ENCODE assay signal across 9 mouse cellular contexts in the genomic region with DNA sequence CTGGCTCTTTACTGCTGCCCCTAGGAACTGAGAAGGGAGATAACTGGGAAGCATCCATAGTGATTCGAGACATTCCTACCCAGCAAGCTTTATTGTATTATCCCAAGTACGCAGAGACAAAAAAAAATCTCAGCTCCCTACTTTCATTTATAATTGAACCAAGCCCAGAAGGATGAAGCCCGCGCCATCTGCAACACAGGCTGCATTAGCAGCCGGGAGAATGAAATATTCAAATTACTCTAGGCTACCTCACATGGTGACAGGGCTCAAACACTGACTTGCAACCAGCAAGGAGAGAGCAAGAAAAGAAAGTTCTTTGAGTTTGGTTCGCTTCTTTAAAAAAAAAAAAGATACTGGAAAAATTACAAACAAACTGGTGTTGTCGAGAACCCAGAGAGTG.
DNase-seq lines count a peak whose midpoint lies in the region; ATAC-seq lines count a peak whose summit lies in the region.
"Had no signal": no experiment of that assay in that cellular context is flagged by ENCODE, and none has a peak within 500 bp of the region (broad histone marks: within the 10 kb centered on the region; RNA-seq: fewer than 3 reads in every experiment).

No protein-coding gene starts in this region.

- no peak overlapping the region for H3K4me3 ChIP-seq in forebrain, embryonic 10.5 days
- no peak overlapping the region for H3K4me3 ChIP-seq in hindbrain, embryonic 11.5 days (ENCODE audit: low read depth, low read length)
- no peak overlapping the region for H3K4me3 ChIP-seq in midbrain, embryonic 16.5 days (ENCODE audit: low read depth, low read length)
- H3K4me3 ChIP-seq: liver, embryonic 15.5 days had no signal

- no peak overlapping the region for H3K9ac ChIP-seq in hindbrain, embryonic 11.5 days (ENCODE audit: low read depth, low read length)
- H3K9ac ChIP-seq in midbrain, embryonic 16.5 days (ENCODE audit: low read depth, low read length): 0 out of 2 replicates have a peak overlapping the region, but pooled peaks have one; percentile 14
- H3K9ac ChIP-seq: liver, embryonic 15.5 days had no signal

- 62% methylated on average over 7 of the region's 7 CpGs for WGBS in forebrain, embryonic 10.5 days
- 43% methylated on average over 7 of the region's 7 CpGs for WGBS in hindbrain, embryonic 11.5 days
- WGBS in midbrain, embryonic 16.5 days: 13% methylated on average over 7 of the region's 7 CpGs

- no peaks in the 10 kb centered on the region for H3K27me3 ChIP-seq in forebrain, embryonic 10.5 days (ENCODE audit: poor library complexity, severe bottlenecking)
- no peaks in the 10 kb centered on the region for H3K27me3 ChIP-seq in hindbrain, embryonic 11.5 days (ENCODE audit: control insufficient read depth, insufficient read depth, low read length)
- no peaks in the 10 kb centered on the region for H3K27me3 ChIP-seq in midbrain, embryonic 16.5 days (ENCODE audit: control insufficient read depth, insufficient read depth, low read depth, low read length)
- H3K27me3 ChIP-seq: liver, embryonic 15.5 days had no signal

- intact Hi-C loops in left cerebral cortex, postnatal 4 days (cut with DNase I): no loop called here
- intact Hi-C loops in gastrocnemius, postnatal 36 days (cut with DNase I): no loop called here

- H3K4me2 ChIP-seq in hindbrain, embryonic 11.5 days (replicated peaks; ENCODE audit: low read depth, low read length): no peak overlapping the region
- H3K4me2 ChIP-seq in midbrain, embryonic 16.5 days (ENCODE audit: low read length): peak overlapping the region; percentile 26; the same call in 1 of the 2 replicates
- H3K4me2 ChIP-seq: liver, embryonic 15.5 days had no signal

- peak; percentile 47 for DNase-seq in left cerebral cortex, postnatal 4 days
- DNase-seq in left cerebral cortex, adult 8-10 months (ENCODE audit: low spot score in 2 of 2): no peak
- no peak for DNase-seq in forebrain, embryonic 10.5 days (ENCODE audit: extremely low spot score, low spot score)
- peak; percentile 46 for DNase-seq in hindbrain, embryonic 11.5 days (ENCODE audit: low spot score)
- no peak for DNase-seq in gastrocnemius, postnatal 36 days
- DNase-seq in natural killer cell, adult 2 months (ENCODE audit: low spot score in 2 of 2): no peak

- H3K9me3 ChIP-seq in forebrain, embryonic 10.5 days: no peaks in the 10 kb centered on the region
- no peaks in the 10 kb centered on the region for H3K9me3 ChIP-seq in hindbrain, embryonic 11.5 days (ENCODE audit: control insufficient read depth, low read length)
- no peaks in the 10 kb centered on the region for H3K9me3 ChIP-seq in midbrain, embryonic 16.5 days (replicated peaks; ENCODE audit: control insufficient read depth, low read length, poor library complexity, severe bottlenecking)
- H3K9me3 ChIP-seq: liver, embryonic 15.5 days had no signal

- H3K27ac ChIP-seq in forebrain, embryonic 10.5 days: peak overlapping the region; percentile 57; the same call in 1 of the 2 replicates
- peak overlapping the region; percentile 69 for H3K27ac ChIP-seq in hindbrain, embryonic 11.5 days (ENCODE audit: low read depth, low read length)
- H3K27ac ChIP-seq in midbrain, embryonic 16.5 days (ENCODE audit: low read length): peak overlapping the region; percentile 78
- H3K27ac ChIP-seq: liver, embryonic 15.5 days had no signal

- H3K4me1 ChIP-seq in forebrain, embryonic 10.5 days: peaks cover 53% of the 10 kb centered on the region
- peaks cover 6% of the 10 kb centered on the region for H3K4me1 ChIP-seq in hindbrain, embryonic 11.5 days (replicated peaks; ENCODE audit: control insufficient read depth, insufficient read depth, low read length)
- peaks cover 62% of the 10 kb centered on the region for H3K4me1 ChIP-seq in midbrain, embryonic 16.5 days (ENCODE audit: control insufficient read depth, insufficient read depth, low read length)
- H3K4me1 ChIP-seq: liver, embryonic 15.5 days had no signal

- peaks cover 6% of the 10 kb centered on the region for H3K36me3 ChIP-seq in forebrain, embryonic 10.5 days (replicated peaks)
- H3K36me3 ChIP-seq in hindbrain, embryonic 11.5 days (ENCODE audit: control insufficient read depth, insufficient read depth, low read length): no peaks in the 10 kb centered on the region
- H3K36me3 ChIP-seq in midbrain, embryonic 16.5 days (ENCODE audit: control insufficient read depth, insufficient read depth, low read length): no peaks in the 10 kb centered on the region
- H3K36me3 ChIP-seq: liver, embryonic 15.5 days had no signal

- 0 out of 2 replicates have a peak, but pooled peaks have one; percentile 36 for ATAC-seq in hindbrain, embryonic 11.5 days (ENCODE audit: low FRiP score)
- no peak for ATAC-seq in midbrain, embryonic 16.5 days
- ATAC-seq: intestine, postnatal 0 days had no signal

Comparison
In these comparisons a context has a peak if more than half of its experiments do, and no peak if none do; other contexts are left out.
1. DNase-seq: peak in left cerebral cortex, postnatal 4 days (single experiment) and hindbrain, embryonic 11.5 days (single experiment); none in left cerebral cortex, adult 8-10 months (0 of 2), forebrain, embryonic 10.5 days (single experiment), gastrocnemius, postnatal 36 days (0 of 2) and natural killer cell, adult 2 months (0 of 2).
2. Peak in every context shown above with its lines, with median percentiles within 50 percentile points of each other: H3K27ac ChIP-seq.